Mouse (Mus musculus) liver, embryonic 12.5 days (tissue): ENCODE results near the gene Rsph10b. TPM values are rescaled to one million over a fixed set of nuclear protein-coding genes. Genes with fewer than 3 reads are reported as not detected.
A peak's percentile ranks its signal among the peaks of the same experiment; 100 is the strongest.

ENCODE experiments used
- ATAC-seq: fragments of 200-750 bp; cut with Nextera tagmentation; 2 replicates; pipeline ENCODE4 v1.8.0; 2017; ENCODE audit warnings: moderate number of reproducible peaks, mild to moderate bottlenecking, moderate library complexity
- H3K27ac ChIP-seq: fragments of 300-500 bp; sonication (generic); 2 replicates; pipeline ENCODE4 v1.5.1; 2016; ENCODE audit warnings: mild to moderate bottlenecking
- H3K27me3 ChIP-seq: fragments of 300-500 bp; sonication (generic); replicated peaks from 2 replicates; pipeline ENCODE4 v1.6.1; 2016; ENCODE audit warnings: mild to moderate bottlenecking, moderate library complexity
- H3K36me3 ChIP-seq: fragments of 300-500 bp; sonication (generic); 2 replicates; pipeline ENCODE4 v1.6.1; 2016; ENCODE audit warnings: mild to moderate bottlenecking, moderate library complexity
- H3K4me1 ChIP-seq: fragments of 300-500 bp; sonication (generic); 2 replicates; pipeline ENCODE4 v1.6.1; 2016
- H3K4me2 ChIP-seq: fragments of 300-500 bp; sonication (generic); 2 replicates; pipeline ENCODE4 v1.6.1; 2016; ENCODE audit warnings: mild to moderate bottlenecking, moderate library complexity
- H3K4me3 ChIP-seq: fragments of 300-500 bp; sonication (generic); 2 replicates; pipeline ENCODE4 v1.5.1; 2016; ENCODE audit warnings: mild to moderate bottlenecking, moderate library complexity
- H3K9ac ChIP-seq: fragments of 300-500 bp; sonication (generic); 2 replicates; pipeline ENCODE4 v1.6.1; 2016; ENCODE audit warnings: mild to moderate bottlenecking, moderate library complexity
- H3K9me3 ChIP-seq: fragments of 300-500 bp; sonication (generic); replicated peaks from 2 replicates; pipeline ENCODE4 v1.6.1; 2016; ENCODE audit warnings: mild to moderate bottlenecking, moderate library complexity
- WGBS: fragments of 180-500 bp; shearing (Covaris S2); methylation state at CpG from one replicate; pipeline ENCODE4 v1.1.7; 2016; ENCODE audit not compliant: insufficient replicate concordance; 5-methylcytosine and 5-hydroxymethylcytosine counted together
- polyA plus RNA-seq: library from polyadenylated mRNA; unstranded; fragments of >200 nt; fragmentation: Nextera tagmentation; extraction: Ambion mirVana; gene quantifications from 2 replicates; pipeline ENCODE4 v1.2.1, GENCODE M21; 2016

Rsph10b gene
- polyA plus RNA-seq, 1 experiment from 2014 or later = 0.37 TPM

GRCm38 (mm10) chr5:143943231-143944125 lies 10.6 kb downstream of the Rsph10b start:
- H3K4me1 ChIP-seq = no peaks in the 10 kb centered on the region
- H3K9ac ChIP-seq = no peak overlapping the region
- H3K36me3 ChIP-seq = no peaks in the 10 kb centered on the region
- H3K27me3 ChIP-seq = no peaks in the 10 kb centered on the region; the same call in 1 of the 2 replicates
- H3K4me3 ChIP-seq = no peak overlapping the region
- H3K4me2 ChIP-seq = no peak overlapping the region
- no peaks in the 10 kb centered on the region for H3K9me3 ChIP-seq
- WGBS = 72% methylated on average over 14 of the region's 14 CpGs
- no peak overlapping the region for H3K27ac ChIP-seq
- ATAC-seq = no peak

DNA sequence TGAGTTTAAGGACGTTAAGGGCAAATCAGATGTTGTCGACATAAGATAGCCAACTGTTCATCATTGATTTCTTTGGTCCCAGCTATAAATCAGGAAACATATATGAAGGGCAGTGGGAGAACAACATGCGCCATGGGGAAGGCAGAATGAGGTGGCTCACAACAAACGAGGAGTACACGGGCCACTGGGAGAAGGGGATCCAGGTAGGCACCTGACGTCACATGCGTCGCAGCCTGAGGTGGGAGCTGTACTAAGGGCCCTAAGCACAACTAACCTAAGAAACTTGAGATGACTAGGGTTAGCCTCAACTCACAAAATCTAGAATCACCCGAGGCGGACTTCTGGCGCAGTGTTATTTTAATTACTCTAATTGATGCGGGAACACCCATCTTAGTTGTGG lies 15.5 kb downstream of the Rsph10b start:
- H3K9ac ChIP-seq = no peak overlapping the region
- no peaks in the 10 kb centered on the region for H3K36me3 ChIP-seq
- H3K4me3 ChIP-seq = no peak overlapping the region
- no peaks in the 10 kb centered on the region; the same call in 1 of the 2 replicates for H3K27me3 ChIP-seq
- no peak overlapping the region for H3K27ac ChIP-seq
- ATAC-seq = no peak
- no peaks in the 10 kb centered on the region for H3K4me1 ChIP-seq
- H3K4me2 ChIP-seq = no peak overlapping the region
- no peaks in the 10 kb centered on the region for H3K9me3 ChIP-seq
- 77% methylated on average over 12 of the region's 12 CpGs for WGBS

DNA sequence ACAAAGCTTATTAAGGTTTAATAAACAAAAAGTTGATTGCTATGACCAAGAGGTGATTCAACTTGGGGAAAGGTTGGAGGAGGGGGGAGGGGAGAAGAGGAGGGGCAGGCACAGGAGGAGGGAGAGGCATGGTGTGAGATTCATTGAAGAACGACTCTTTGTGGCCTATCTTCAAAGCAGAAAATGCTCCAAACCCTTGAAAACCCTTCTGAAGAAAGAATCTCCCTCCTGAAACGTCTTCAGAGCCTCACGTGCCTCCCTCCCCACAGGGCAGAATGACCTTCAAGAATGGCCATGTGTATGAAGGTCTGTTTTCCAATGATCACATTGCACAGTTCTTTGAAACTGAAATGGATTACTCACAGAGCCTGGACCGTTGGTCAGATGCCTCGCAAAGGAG lies 17.2 kb downstream of the Rsph10b start:
- H3K9ac ChIP-seq = no peak overlapping the region
- H3K27me3 ChIP-seq = no peaks in the 10 kb centered on the region; the same call in 1 of the 2 replicates
- H3K4me2 ChIP-seq = no peak overlapping the region
- H3K9me3 ChIP-seq = no peaks in the 10 kb centered on the region
- no peaks in the 10 kb centered on the region for H3K4me1 ChIP-seq
- no peak overlapping the region for H3K27ac ChIP-seq
- H3K36me3 ChIP-seq = no peaks in the 10 kb centered on the region
- WGBS = 40% methylated on average over 5 of the region's 5 CpGs
- ATAC-seq = no peak
- no peak overlapping the region for H3K4me3 ChIP-seq

- H3K27ac ChIP-seq = no peak overlapping the region
- H3K9ac ChIP-seq = no peak overlapping the region
- no peak for ATAC-seq
- no peaks in the 10 kb centered on the region for H3K9me3 ChIP-seq
- no peak overlapping the region for H3K4me2 ChIP-seq
- whole genome bisulfite sequencing = 76% methylated on average over 6 of the region's 6 CpGs
- H3K27me3 ChIP-seq = no peaks in the 10 kb centered on the region
- H3K4me3 ChIP-seq = no peak overlapping the region
- H3K36me3 ChIP-seq = no peaks in the 10 kb centered on the region
- H3K4me1 ChIP-seq = no peaks in the 10 kb centered on the region
Measured at GRCm38 (mm10) chr5:143957101-143957500, 24.3 kb downstream of the Rsph10b start.

- no peaks in the 10 kb centered on the region for H3K9me3 ChIP-seq
- no peaks in the 10 kb centered on the region for H3K4me1 ChIP-seq
- H3K4me3 ChIP-seq = no peak overlapping the region
- H3K4me2 ChIP-seq = no peak overlapping the region
- H3K9ac ChIP-seq = no peak overlapping the region
- H3K27me3 ChIP-seq = no peaks in the 10 kb centered on the region
- 83% methylated on average over 11 of the region's 11 CpGs for WGBS
- H3K27ac ChIP-seq = no peak overlapping the region
- no peak for ATAC-seq
- no peaks in the 10 kb centered on the region for H3K36me3 ChIP-seq
Measured at GRCm38 (mm10) chr5:143959551-143959950, 26.7 kb downstream of the Rsph10b start.

DNA sequence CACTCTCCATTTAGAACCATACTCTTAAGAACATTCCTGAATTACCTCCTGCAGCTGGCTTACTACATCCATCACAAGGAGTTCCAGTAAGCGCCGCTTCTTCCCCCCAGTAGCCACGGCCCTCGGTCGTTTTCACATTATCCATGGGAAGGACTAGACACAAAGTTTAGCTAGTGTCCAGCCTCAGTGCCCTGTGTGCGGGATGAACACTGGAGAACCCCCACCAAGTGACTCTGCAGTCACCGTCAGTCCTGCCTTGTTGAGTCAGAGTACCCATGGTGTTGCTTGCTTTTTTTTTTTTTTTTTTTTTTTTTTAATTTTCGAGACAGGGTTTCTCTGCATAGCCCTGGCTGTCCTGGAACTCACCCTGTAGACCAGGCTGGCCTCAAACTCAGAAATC lies 28.3 kb downstream of the Rsph10b start:
- H3K27me3 ChIP-seq = no peaks in the 10 kb centered on the region
- no peak overlapping the region for H3K4me2 ChIP-seq
- no peaks in the 10 kb centered on the region for H3K9me3 ChIP-seq
- H3K4me3 ChIP-seq = no peak overlapping the region
- ATAC-seq = no peak
- no peaks in the 10 kb centered on the region for H3K36me3 ChIP-seq
- WGBS = 88% methylated on average over 7 of the region's 8 CpGs
- H3K9ac ChIP-seq = no peak overlapping the region
- no peak overlapping the region for H3K27ac ChIP-seq
- H3K4me1 ChIP-seq = no peaks in the 10 kb centered on the region

DNA sequence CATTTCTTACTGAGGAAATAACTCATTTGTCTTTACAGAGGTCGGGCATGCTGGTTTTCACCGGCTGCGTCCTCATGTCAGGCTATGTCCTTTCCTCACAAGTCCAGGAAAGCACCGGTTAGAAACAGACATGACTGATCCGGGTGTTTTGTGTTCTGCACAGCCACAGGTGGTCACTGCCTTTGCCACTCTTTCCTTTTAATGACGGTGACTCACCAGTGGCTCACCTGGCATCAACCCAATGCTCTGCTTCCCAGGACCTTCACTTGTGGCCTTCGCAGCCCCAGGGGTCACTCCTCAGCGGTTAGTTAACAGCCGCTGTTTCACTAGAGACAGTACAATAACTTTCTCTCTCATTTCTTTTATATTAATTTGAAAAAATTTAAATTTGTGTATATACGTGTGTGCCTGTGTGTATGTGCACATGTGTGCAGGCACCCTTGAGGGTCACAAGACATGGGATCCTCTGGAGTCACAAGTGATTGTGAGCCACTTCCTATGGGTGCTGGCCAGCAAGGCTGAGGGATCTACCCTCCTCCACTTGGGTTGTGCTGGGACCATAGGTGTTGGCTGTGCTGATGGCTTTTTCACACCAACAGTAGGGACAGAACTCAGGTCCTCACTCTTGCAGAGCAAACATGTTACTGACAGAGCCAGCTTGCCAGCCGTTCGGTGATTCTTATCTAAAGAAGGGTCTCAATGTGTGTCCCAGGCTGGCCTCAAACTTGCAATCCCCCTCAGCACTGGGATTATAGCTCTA lies 32.9 kb downstream of the Rsph10b start:
- Histone ChIP-seq H3K27ac (no peak overlapping the region), H3K4me1 (no peaks in the 10 kb centered on the region), H3K9ac (no peak overlapping the region), H3K4me3 (no peak overlapping the region), H3K9me3 (no peaks in the 10 kb centered on the region), H3K36me3 (no peaks in the 10 kb centered on the region), H3K4me2 (no peak overlapping the region), H3K27me3 (no peaks in the 10 kb centered on the region)
- ATAC-seq = no peak
- WGBS = 67% methylated on average over 12 of the region's 12 CpGs

- Histone ChIP-seq H3K4me2 (no peak overlapping the region), H3K4me1 (no peaks in the 10 kb centered on the region), H3K9ac (no peak overlapping the region), H3K36me3 (no peaks in the 10 kb centered on the region), H3K27me3 (no peaks in the 10 kb centered on the region), H3K9me3 (no peaks in the 10 kb centered on the region), H3K27ac (no peak overlapping the region), H3K4me3 (no peak overlapping the region)
- WGBS = 78% methylated on average over 12 of the region's 12 CpGs
- ATAC-seq = no peak
Measured at GRCm38 (mm10) chr5:143966671-143967070, 33.8 kb downstream of the Rsph10b start.

DNA sequence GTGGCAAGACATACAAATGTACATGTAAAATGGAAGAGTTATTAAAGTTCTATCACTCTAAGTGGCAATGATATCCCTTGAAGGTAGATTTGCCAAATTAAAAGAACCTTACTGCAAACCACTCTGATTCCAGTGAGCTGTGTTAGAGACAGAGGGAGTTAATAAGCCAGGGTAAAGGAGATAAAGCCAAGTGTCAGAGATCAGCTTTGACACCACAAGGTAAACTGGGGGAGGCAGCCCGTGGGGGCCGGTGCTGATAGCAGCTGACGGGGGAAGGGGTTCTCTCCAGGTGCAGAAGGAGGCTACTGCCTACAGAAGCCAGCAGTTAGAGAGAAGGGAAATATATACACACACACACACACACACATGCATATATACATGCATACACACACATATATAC lies 39.8 kb downstream of the Rsph10b start:
- Histone ChIP-seq H3K4me2 (no peak overlapping the region), H3K36me3 (no peaks in the 10 kb centered on the region), H3K4me3 (no peak overlapping the region), H3K27ac (no peak overlapping the region), H3K9me3 (no peaks in the 10 kb centered on the region), H3K9ac (no peak overlapping the region), H3K4me1 (peaks cover 55% of the 10 kb centered on the region), H3K27me3 (no peaks in the 10 kb centered on the region)
- WGBS = 17% methylated on average over 3 of the region's 3 CpGs
- ATAC-seq = no peak

DNA sequence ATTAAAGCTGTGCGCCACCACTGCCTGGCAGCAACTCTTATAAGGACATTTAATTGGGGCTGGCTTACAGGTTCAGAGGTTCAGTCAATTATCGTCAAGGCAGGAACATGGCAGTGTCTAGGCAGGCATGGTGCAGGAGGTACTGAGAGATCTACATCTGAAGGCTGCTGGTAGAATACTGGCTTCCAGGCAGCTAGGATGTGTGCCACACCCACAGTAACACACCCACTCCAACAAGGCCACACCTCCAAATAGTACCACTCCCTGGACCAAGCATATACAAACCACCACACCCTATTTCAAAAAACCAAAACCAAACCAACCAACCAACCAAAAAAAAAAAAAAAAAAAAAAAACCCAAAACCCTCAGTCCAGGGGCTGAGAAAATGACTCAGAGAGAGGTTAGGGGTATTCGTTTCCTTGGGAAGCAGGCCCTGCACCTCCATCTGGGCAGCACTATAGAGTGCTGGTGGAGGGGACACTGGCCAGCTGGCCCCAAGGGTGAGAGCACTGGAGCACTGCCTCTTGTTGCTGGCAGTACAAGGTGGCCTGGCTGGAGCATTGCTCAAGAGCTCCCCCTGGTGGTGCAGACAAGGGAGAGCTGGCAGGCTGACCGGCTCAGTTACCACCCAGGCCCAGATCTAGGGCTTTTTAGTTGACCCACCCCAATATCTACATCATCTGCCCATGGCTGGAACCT lies 42.2 kb downstream of the Rsph10b start:
- peak; percentile 82 for ATAC-seq
- Histone ChIP-seq H3K27ac (peak overlapping the region; percentile 83), H3K4me2 (peak overlapping the region; percentile 34; the same call in 1 of the 2 replicates), H3K9me3 (no peaks in the 10 kb centered on the region), H3K36me3 (no peaks in the 10 kb centered on the region), H3K4me1 (peaks cover 59% of the 10 kb centered on the region), H3K27me3 (no peaks in the 10 kb centered on the region), H3K9ac (no peak overlapping the region), H3K4me3 (no peak overlapping the region)
- WGBS = 45% methylated on average over 4 of the region's 4 CpGs

DNA sequence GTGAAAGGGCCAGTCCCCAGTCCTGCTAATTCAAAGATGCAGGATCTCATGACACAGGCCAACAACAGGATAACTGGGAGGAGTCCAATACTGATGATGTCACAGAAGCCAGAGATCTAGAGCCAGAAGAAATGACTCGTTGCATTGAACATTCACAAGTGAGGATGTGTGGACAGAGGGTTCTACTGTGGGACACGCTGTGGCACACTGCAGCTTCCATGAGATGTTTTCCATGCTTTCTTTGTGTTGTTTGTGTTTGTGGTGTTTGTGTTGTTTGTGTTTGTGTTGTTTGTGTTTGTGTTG lies 42.7 kb downstream of the Rsph10b start:
- Histone ChIP-seq H3K9ac (no peak overlapping the region), H3K4me2 (peak overlapping the region; percentile 29; the same call in 1 of the 2 replicates), H3K27ac (peak overlapping the region; percentile 83), H3K36me3 (no peaks in the 10 kb centered on the region), H3K9me3 (no peaks in the 10 kb centered on the region), H3K27me3 (no peaks in the 10 kb centered on the region), H3K4me1 (peaks cover 59% of the 10 kb centered on the region), H3K4me3 (no peak overlapping the region)
- ATAC-seq = peak; percentile 15
- 56% methylated on average over 2 of the region's 2 CpGs for WGBS

GRCm38 (mm10) chr5:143976232-143976631 lies 43.4 kb downstream of the Rsph10b start:
- no peak overlapping the region for H3K4me3 ChIP-seq

More at GRCm38 (mm10) chr5:143976232-143976631, 43.4 kb downstream of the Rsph10b start:
- Histone ChIP-seq H3K36me3 (no peaks in the 10 kb centered on the region), H3K9me3 (no peaks in the 10 kb centered on the region), H3K27me3 (no peaks in the 10 kb centered on the region), H3K4me1 (peaks cover 62% of the 10 kb centered on the region), H3K9ac (no peak overlapping the region), H3K4me2 (peak overlapping the region; percentile 59), H3K27ac (peak overlapping the region; percentile 83)
- 68% methylated on average over 11 of the region's 11 CpGs for WGBS
- ATAC-seq = peak; percentile 50
